Mouse (Mus musculus): ENCODE measurements around the gene Spata33. TPM values are rescaled to one million over a fixed set of nuclear protein-coding genes. Genes with fewer than 3 reads are reported as not detected.

Gene Spata33
- polyA plus RNA-seq, 1 experiment: 0.87 TPM

DNA sequence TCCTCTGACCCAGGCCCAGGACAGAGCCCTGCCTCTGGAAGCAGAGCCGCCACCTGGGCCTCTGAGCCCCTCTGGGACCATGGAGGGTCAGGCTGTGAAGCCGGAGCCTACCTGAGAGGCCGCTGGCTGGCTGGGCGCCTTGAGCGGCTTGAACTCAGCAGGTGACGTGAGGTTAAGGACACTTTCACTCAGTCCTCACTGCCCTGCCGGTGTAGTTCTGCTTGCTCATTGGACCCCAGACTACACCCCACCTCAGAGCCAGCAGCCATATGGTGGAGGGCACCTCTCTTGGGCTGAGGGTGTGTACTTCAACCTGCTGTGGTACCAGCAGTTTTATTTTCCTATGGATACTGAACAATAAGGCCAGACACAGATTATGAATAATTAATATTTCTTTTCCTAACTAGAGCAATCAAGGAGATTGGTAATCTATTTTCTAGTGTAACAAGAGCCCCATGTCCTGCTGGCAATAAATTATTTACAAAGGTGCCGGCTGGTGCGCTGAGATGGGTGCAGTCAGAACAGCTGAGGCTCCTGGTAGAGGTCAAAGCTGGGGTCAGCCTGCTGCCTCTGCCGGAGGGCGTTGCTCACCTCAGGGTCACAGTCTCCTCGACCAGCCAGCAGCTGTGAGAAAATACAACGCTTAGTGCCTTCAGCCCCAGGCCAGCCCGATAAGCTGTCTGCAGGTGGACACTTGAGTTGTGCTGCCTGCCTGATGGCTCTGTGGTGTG lies 55.5 kb downstream of the Spata33 start:
- no peak for TF ChIP-seq POLR2A (IDR thresholded peaks at IDR 0.05; ENCODE audit: borderline replicate concordance, low read depth, low read length)
- TF ChIP-seq CTCF (IDR thresholded peaks at IDR 0.05; ENCODE audit: low read depth, low read length): no peak
- no peaks in the 10 kb centered on the region for H3K4me1 ChIP-seq (ENCODE audit: control insufficient read depth, insufficient read depth, low read length)
- H3K4me3 ChIP-seq (ENCODE audit: insufficient read depth, low read length): no peak overlapping the region

DNA sequence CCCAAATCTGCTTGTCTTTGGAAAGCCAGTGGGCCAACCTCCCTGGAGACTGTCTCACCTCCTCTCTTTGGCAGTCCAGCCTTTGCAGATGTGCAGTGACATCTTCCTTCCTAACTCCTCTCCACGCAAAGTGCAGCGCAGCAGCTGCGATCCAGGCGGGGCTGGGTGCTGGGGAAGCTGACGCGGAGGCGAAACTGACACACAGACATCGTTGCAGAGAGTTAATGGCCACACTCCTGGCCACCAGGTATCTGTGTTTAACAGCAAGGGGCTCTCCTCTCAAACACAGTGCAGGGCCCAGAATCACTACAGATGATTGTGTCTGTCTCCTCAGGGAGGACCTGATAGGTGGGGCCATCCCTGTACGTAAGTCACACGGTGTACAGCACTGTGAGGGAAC lies 58.5 kb downstream of the Spata33 start:
- no peak overlapping the region for H3K27ac ChIP-seq (ENCODE audit: insufficient read depth, low read depth, low read length)
- no peaks in the 10 kb centered on the region for H3K4me1 ChIP-seq (ENCODE audit: control insufficient read depth, insufficient read depth, low read length)
- no peak for TF ChIP-seq CTCF (IDR thresholded peaks at IDR 0.05; ENCODE audit: low read depth, low read length)
- TF ChIP-seq POLR2A (IDR thresholded peaks at IDR 0.05; ENCODE audit: borderline replicate concordance, low read depth, low read length): no peak
- no peak overlapping the region for H3K4me3 ChIP-seq (ENCODE audit: insufficient read depth, low read length)

More for the DNA sequence above, 55.5 kb downstream of the Spata33 start:
- no peak overlapping the region for H3K27ac ChIP-seq (ENCODE audit: insufficient read depth, low read depth, low read length)

Other genes starting within 250 kb of the Spata33 start
- 76.2 and 79.2 TPM in 2 replicates for gene Ankrd11, start 170.6 kb upstream of the Spata33 start, polyA plus RNA-seq (2012; ENCODE audit: insufficient read depth, insufficient read length, missing spikeins)
- 58.3 and 65.1 TPM in 2 replicates for gene Spg7, start 149.9 kb upstream of the Spata33 start, polyA plus RNA-seq (2012; ENCODE audit: insufficient read depth, insufficient read length, missing spikeins)
- 1,467 and 1,640 TPM in 2 replicates for gene Rpl13, start 110.5 kb upstream of the Spata33 start, polyA plus RNA-seq (2012; ENCODE audit: insufficient read depth, insufficient read length, missing spikeins)
- gene Cpne7, start 95.5 kb upstream of the Spata33 start, polyA plus RNA-seq (2012; ENCODE audit: insufficient read depth, insufficient read length, missing spikeins): not detected in 2 replicates
- not detected in 2 replicates for gene Sult5a1, start 54.5 kb upstream of the Spata33 start, polyA plus RNA-seq (2012; ENCODE audit: insufficient read depth, insufficient read length, missing spikeins)
- gene Dpep1, start 26.6 kb upstream of the Spata33 start, polyA plus RNA-seq (2012; ENCODE audit: insufficient read depth, insufficient read length, missing spikeins): not detected in 2 replicates
- 97.2 and 102 TPM in 2 replicates for gene Chmp1a, start 69 bp upstream of the Spata33 start, polyA plus RNA-seq (2012; ENCODE audit: insufficient read depth, insufficient read length, missing spikeins)
- 35.5 and 36.1 TPM in 2 replicates for gene Cdk10, start 12.0 kb downstream of the Spata33 start, polyA plus RNA-seq (2012; ENCODE audit: insufficient read depth, insufficient read length, missing spikeins)
- 8.2 and 11.2 TPM in 2 replicates for gene Spata2l, start 23.4 kb downstream of the Spata33 start, polyA plus RNA-seq (2012; ENCODE audit: insufficient read depth, insufficient read length, missing spikeins)
- 16.2 and 17.1 TPM in 2 replicates for gene Zfp276, start 41.4 kb downstream of the Spata33 start, polyA plus RNA-seq (2012; ENCODE audit: insufficient read depth, insufficient read length, missing spikeins)
- 42.6 and 43.7 TPM in 2 replicates for gene Vps9d1, start 41.5 kb downstream of the Spata33 start, polyA plus RNA-seq (2012; ENCODE audit: insufficient read depth, insufficient read length, missing spikeins)
- gene Fanca, start 105.7 kb downstream of the Spata33 start, polyA plus RNA-seq (2012; ENCODE audit: insufficient read depth, insufficient read length, missing spikeins): 13.6 and 16.5 TPM in 2 replicates
- gene Spire2, start 119.9 kb downstream of the Spata33 start, polyA plus RNA-seq (2012; ENCODE audit: insufficient read depth, insufficient read length, missing spikeins): not detected in 2 replicates
- gene Tcf25, start 160.9 kb downstream of the Spata33 start, polyA plus RNA-seq (2012; ENCODE audit: insufficient read depth, insufficient read length, missing spikeins): 218 and 244 TPM in 2 replicates
- not detected in 2 replicates for gene Mc1r, start 194.3 kb downstream of the Spata33 start, polyA plus RNA-seq (2012; ENCODE audit: insufficient read depth, insufficient read length, missing spikeins)
- gene Tubb3, start 198.6 kb downstream of the Spata33 start, polyA plus RNA-seq (2012; ENCODE audit: insufficient read depth, insufficient read length, missing spikeins): not detected in 2 replicates
- gene Def8, start 210.7 kb downstream of the Spata33 start, polyA plus RNA-seq (2012; ENCODE audit: insufficient read depth, insufficient read length, missing spikeins): 25.8 and 30.8 TPM in 2 replicates

Measured in bone marrow macrophage, adult 2 months (primary cell).